Mouse (Mus musculus) forebrain, postnatal 0 days (tissue): ENCODE data around the gene Lman2. TPM values are rescaled to one million over a fixed set of nuclear protein-coding genes. Genes with fewer than 3 reads are reported as not detected.
A peak's percentile ranks its signal among the peaks of the same experiment; 100 is the strongest.

Experiments
- ATAC-seq: fragments of 200-750 bp; cut with Nextera tagmentation; 2 replicates; pipeline ENCODE4 v1.8.0; 2017; ENCODE audit warnings: mild to moderate bottlenecking, moderate library complexity
- DNase-seq: peaks from one replicate; pipeline ENCODE4 v3.0.0-alpha.2; 2015
- H3K27ac ChIP-seq: fragments of 300-500 bp; sonication (generic); 2 replicates; pipeline ENCODE4 v1.5.1; 2014; ENCODE audit warnings: low read depth, mild to moderate bottlenecking, antibody characterized with exemption, low read length, moderate library complexity, mixed read lengths
- H3K27me3 ChIP-seq: fragments of 300-500 bp; sonication (generic); 2 replicates; pipeline ENCODE4 v1.6.1; 2014; ENCODE audit warnings: mild to moderate bottlenecking, low read length, mixed read lengths; ENCODE audit not compliant: insufficient read depth
- H3K36me3 ChIP-seq: fragments of 300-500 bp; sonication (generic); 2 replicates; pipeline ENCODE4 v1.6.1; 2014; ENCODE audit warnings: mild to moderate bottlenecking, moderate library complexity; ENCODE audit not compliant: insufficient read depth
- H3K4me1 ChIP-seq: fragments of 300-500 bp; sonication (generic); 2 replicates; pipeline ENCODE4 v1.6.1; 2014; ENCODE audit warnings: antibody characterized with exemption; ENCODE audit not compliant: insufficient read depth
- H3K4me2 ChIP-seq: fragments of 300-500 bp; sonication (generic); 2 replicates; pipeline ENCODE4 v1.6.1; 2014; ENCODE audit warnings: low read depth, mild to moderate bottlenecking, moderate library complexity
- H3K4me3 ChIP-seq: fragments of 300-500 bp; sonication (generic); 2 replicates; pipeline ENCODE4 v1.5.1; 2014; ENCODE audit warnings: low read depth, low read length, mixed read lengths
- H3K9ac ChIP-seq: fragments of 300-500 bp; sonication (generic); 2 replicates; pipeline ENCODE4 v1.6.1; 2014; ENCODE audit warnings: mild to moderate bottlenecking
- H3K9me3 ChIP-seq: fragments of 300-500 bp; sonication (generic); 2 replicates; pipeline ENCODE4 v1.6.1; 2016; ENCODE audit warnings: low read length
- CTCF ChIP-seq: sonication (generic); IDR thresholded peaks from 2 replicates; pipeline ENCODE4 v1.5.1; 2016; ENCODE audit warnings: antibody characterized with exemption, control low read depth, low read depth
- WGBS: fragments of 180-500 bp; shearing (Covaris S2); extraction: QIAGEN DNeasy Blood & Tissue Kit; methylation state at CpG from one replicate; pipeline ENCODE4 v1.1.7; 2014; 5-methylcytosine and 5-hydroxymethylcytosine counted together
- polyA plus RNA-seq: library from polyadenylated mRNA; unstranded; fragments of >200 nt; fragmentation: Nextera tagmentation; extraction: Ambion mirVana; gene quantifications from 2 replicates; pipeline ENCODE4 v1.2.1, GENCODE M21; 2015
- total RNA-seq: library from RNA; depleted of rRNA; stranded (reverse); fragments of >200 nt; gene quantifications from 2 replicates; pipeline ENCODE4 v1.2.3, GENCODE M21; 2014

Lman2 gene
- total and polyA plus RNA-seq, 2 experiments from 2014 or later: 32.8 to 62.6 TPM

GRCm38 (mm10) chr13:55370234-55370633, 7.7 kb upstream of the Lman2 start:
- H3K4me1 ChIP-seq: no peaks in the 10 kb centered on the region
- H3K9me3 ChIP-seq: no peaks in the 10 kb centered on the region
- DNase-seq (no peak), ATAC-seq (no peak)
- no peak overlapping the region for H3K4me3 ChIP-seq
- TF ChIP-seq CTCF: no peak
- 70% methylated on average over 3 of the region's 3 CpGs for WGBS
- no peak overlapping the region for H3K9ac ChIP-seq
- H3K27me3 ChIP-seq: peaks cover 7% of the 10 kb centered on the region; the same call in 1 of the 2 replicates
- H3K4me2 ChIP-seq: peak overlapping the region; percentile 27; the same call in 1 of the 2 replicates
- no peak overlapping the region for H3K27ac ChIP-seq
- H3K36me3 ChIP-seq: no peaks in the 10 kb centered on the region

DNA sequence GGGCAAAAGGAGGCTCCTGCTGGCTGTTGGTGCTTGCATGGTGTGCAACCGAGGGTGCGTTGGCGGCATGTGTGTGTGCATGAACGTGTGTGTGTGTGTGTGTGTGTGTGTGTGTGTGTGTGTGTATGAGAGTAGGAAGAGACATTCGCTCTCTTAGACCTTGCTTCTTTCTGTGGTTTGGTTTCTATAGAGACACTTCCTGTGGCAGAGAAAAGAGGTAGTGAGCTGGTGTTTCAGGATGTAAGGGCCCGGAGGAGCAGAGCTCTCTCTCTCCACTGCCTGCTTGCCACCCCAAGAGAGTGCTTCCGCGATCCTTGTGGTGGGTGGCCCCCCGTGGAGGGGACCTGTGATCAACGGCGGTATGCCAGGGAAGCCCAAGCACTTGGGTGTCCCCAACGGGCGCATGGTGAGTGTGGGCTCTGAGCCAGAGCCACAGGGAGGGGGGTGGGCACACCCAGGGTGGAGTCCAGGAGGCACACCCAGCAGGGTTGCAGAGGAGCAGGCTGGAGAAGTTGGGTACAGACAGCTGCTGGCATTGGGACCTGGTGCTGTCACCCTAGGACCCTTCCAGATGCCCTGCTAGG, 7.0 kb upstream of the Lman2 start, which contains the start of gene Rgs14:
Rgs14 (plus strand) TSS at position 202 of the 584 bp plus-strand sequence.
- H3K36me3 ChIP-seq: no peaks in the 10 kb centered on the region
- H3K4me1 ChIP-seq: no peaks in the 10 kb centered on the region
- no peaks in the 10 kb centered on the region for H3K9me3 ChIP-seq
- whole genome bisulfite sequencing: 62% methylated on average over 13 of the region's 13 CpGs
- no peak within 1 kb of the TSS for H3K27ac ChIP-seq
- DNase-seq: no peak
- no peak within 1 kb of the TSS for H3K9ac ChIP-seq
- no peak for TF ChIP-seq CTCF
- peaks cover 7% of the 10 kb centered on the region; the same call in 1 of the 2 replicates for H3K27me3 ChIP-seq
- 0 out of 2 replicates have a peak, but pooled peaks have one; percentile 6 for ATAC-seq
- peak within 1 kb of the TSS; percentile 27 for H3K4me2 ChIP-seq
- no peak within 1 kb of the TSS for H3K4me3 ChIP-seq

- TF ChIP-seq CTCF: no peak
- no peaks in the 10 kb centered on the region for H3K9me3 ChIP-seq
- WGBS: 80% methylated on average over 7 of the region's 7 CpGs
- DNase-seq: no peak
- H3K4me3 ChIP-seq: no peak overlapping the region
- no peaks in the 10 kb centered on the region for H3K4me1 ChIP-seq
- H3K36me3 ChIP-seq: no peaks in the 10 kb centered on the region
- no peak overlapping the region for H3K4me2 ChIP-seq
- peaks cover 7% of the 10 kb centered on the region; the same call in 1 of the 2 replicates for H3K27me3 ChIP-seq
- no peak overlapping the region for H3K9ac ChIP-seq
- no peak overlapping the region for H3K27ac ChIP-seq
- ATAC-seq: no peak
Measured at GRCm38 (mm10) chr13:55368401-55368800, 5.8 kb upstream of the Lman2 start.

GRCm38 (mm10) chr13:55361974-55362452, 570 bp downstream of the Lman2 start:
- Histone ChIP-seq H3K27me3 (peaks cover 5% of the 10 kb centered on the region; the same call in 1 of the 2 replicates), H3K27ac (peak overlapping the region; percentile 90), H3K9ac (peak overlapping the region; percentile 85), H3K4me1 (peaks cover 19% of the 10 kb centered on the region), H3K4me3 (peak overlapping the region; percentile 99), H3K36me3 (peaks cover 25% of the 10 kb centered on the region), H3K4me2 (peak overlapping the region; percentile 87), H3K9me3 (no peaks in the 10 kb centered on the region)
- ATAC-seq (peak; percentile 18), DNase-seq (no peak)
- WGBS: 1% methylated on average over 32 of the region's 32 CpGs
- TF ChIP-seq CTCF: no peak

DNA sequence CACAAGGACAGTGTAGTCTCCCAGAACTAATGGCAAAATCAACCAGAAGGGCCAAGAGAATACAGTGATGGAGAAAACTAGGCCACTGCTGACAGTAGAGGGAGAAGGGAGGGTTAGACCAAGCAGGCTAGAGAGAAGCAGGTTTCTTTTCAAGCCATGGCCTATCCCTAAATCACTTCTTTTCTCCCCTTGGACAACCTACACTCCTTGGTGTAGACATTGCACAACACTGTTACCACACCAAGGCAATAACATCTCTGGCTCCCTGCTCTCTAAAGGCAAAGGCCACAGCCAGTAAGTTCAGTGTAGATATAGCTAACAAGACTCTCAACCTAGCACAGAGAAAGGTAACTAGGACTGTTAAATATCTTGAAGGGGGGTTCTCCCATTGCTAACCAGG, 1.4 kb downstream of the Lman2 start:
- no peak overlapping the region for H3K27ac ChIP-seq
- no peak for TF ChIP-seq CTCF
- peaks cover 19% of the 10 kb centered on the region for H3K4me1 ChIP-seq
- no peak for ATAC-seq
- H3K9ac ChIP-seq: no peak overlapping the region
- H3K27me3 ChIP-seq: peaks cover 3% of the 10 kb centered on the region; the same call in 1 of the 2 replicates
- H3K9me3 ChIP-seq: no peaks in the 10 kb centered on the region
- peaks cover 27% of the 10 kb centered on the region for H3K36me3 ChIP-seq
- H3K4me3 ChIP-seq: peak overlapping the region; percentile 99; the same call in 1 of the 2 replicates
- peak overlapping the region; percentile 87 for H3K4me2 ChIP-seq
- DNase-seq: no peak

DNA sequence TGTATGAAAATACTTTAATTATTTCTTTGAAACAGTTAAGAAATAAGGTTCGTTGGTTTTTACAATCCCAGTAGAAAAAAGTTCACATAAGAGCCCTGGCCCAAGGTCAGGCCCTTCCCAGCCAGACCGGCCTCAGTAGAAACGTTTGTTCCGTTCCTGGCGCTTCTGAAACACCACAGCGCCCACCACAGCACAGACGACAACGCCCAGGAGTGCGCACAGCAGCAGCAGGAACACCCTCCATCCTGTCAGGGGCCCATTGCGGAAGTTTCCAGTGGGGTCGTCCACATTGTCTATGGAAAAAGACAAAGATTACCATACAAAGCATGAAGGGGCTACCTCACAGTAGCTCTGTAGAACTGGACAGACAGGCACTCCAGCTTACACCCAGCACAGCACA, 15.8 kb downstream of the Lman2 start:
- 90% methylated on average over 11 of the region's 11 CpGs for WGBS
- no peak overlapping the region for H3K9ac ChIP-seq
- no peaks in the 10 kb centered on the region for H3K4me1 ChIP-seq
- no peaks in the 10 kb centered on the region for H3K27me3 ChIP-seq
- H3K4me2 ChIP-seq: no peak overlapping the region
- no peak overlapping the region for H3K27ac ChIP-seq
- no peak overlapping the region for H3K4me3 ChIP-seq
- DNase-seq (no peak), ATAC-seq (no peak)
- no peaks in the 10 kb centered on the region for H3K9me3 ChIP-seq
- peaks cover 75% of the 10 kb centered on the region for H3K36me3 ChIP-seq
- no peak for TF ChIP-seq CTCF

DNA sequence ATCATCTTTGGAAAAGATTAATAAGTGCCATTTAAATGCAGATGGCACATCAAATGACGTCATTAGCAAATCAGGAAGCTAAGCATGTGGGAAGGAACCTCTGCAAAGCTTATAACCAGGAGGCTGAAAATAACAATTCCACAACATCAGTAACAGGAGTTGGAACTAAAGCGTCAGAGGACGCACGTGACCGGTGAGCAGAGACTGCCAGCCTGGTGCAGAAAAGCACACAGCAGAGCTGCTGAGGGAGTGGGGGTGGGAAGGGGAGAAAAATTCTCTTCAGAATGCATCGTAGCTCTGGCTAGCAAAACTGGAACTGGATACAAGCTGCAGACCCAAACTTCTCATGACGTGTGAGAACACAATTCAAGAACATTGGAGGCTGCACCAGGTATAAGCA, 18.3 kb downstream of the Lman2 start:
- Histone ChIP-seq H3K4me1 (no peaks in the 10 kb centered on the region), H3K27me3 (no peaks in the 10 kb centered on the region), H3K36me3 (peaks cover 53% of the 10 kb centered on the region), H3K4me3 (no peak overlapping the region), H3K9me3 (no peaks in the 10 kb centered on the region), H3K27ac (no peak overlapping the region), H3K9ac (no peak overlapping the region), H3K4me2 (no peak overlapping the region)
- ATAC-seq (no peak), DNase-seq (no peak)
- 90% methylated on average over 7 of the region's 7 CpGs for WGBS
- TF ChIP-seq CTCF: no peak
